Mouse (Mus musculus) cerebellum, adult 11 months (tissue): ENCODE data around the gene Blm.

Source experiments
- DNase-seq: peaks from one replicate; pipeline ENCODE4 v3.0.0; 2022

The Blm gene

GRCm38 (mm10) chr7:80436571-80436970, 98.3 kb downstream of the Blm start:
- no peak for DNase-seq

GRCm38 (mm10) chr7:80435594-80435993, 99.3 kb downstream of the Blm start:
- DNase-seq, result no peak

- no peak for DNase-seq
These were observed 105.3 kb downstream of the Blm start for GRCm38 (mm10) chr7:80429661-80430060.

GRCm38 (mm10) chr7:80427730-80428129, 107.2 kb downstream of the Blm start:
- DNase-seq, result no peak

- DNase-seq, result no peak
These were observed 108.6 kb downstream of the Blm start for GRCm38 (mm10) chr7:80426363-80426762.

GRCm38 (mm10) chr7:80424722-80425121, 110.2 kb downstream of the Blm start:
- DNase-seq, result no peak

GRCm38 (mm10) chr7:80422759-80423480, 112.0 kb downstream of the Blm start:
- peak; percentile 57 for DNase-seq

GRCm38 (mm10) chr7:80421576-80421975, 113.3 kb downstream of the Blm start:
- no peak for DNase-seq

- no peak for DNase-seq
These were observed 114.3 kb downstream of the Blm start for GRCm38 (mm10) chr7:80420586-80420985.

GRCm38 (mm10) chr7:80419278-80419677, 115.6 kb downstream of the Blm start:
- no peak for DNase-seq

GRCm38 (mm10) chr7:80418036-80418435, 116.9 kb downstream of the Blm start:
- no peak for DNase-seq

- no peak for DNase-seq
These were observed 117.3 kb downstream of the Blm start for GRCm38 (mm10) chr7:80417601-80418000.

- no peak for DNase-seq
These were observed 118.0 kb downstream of the Blm start for GRCm38 (mm10) chr7:80416969-80417368.

GRCm38 (mm10) chr7:80414303-80414855, 120.5 kb downstream of the Blm start:
- no peak for DNase-seq

GRCm38 (mm10) chr7:80413512-80414302, 121.2 kb downstream of the Blm start:
- DNase-seq, result no peak

GRCm38 (mm10) chr7:80412781-80413180, 122.1 kb downstream of the Blm start:
- DNase-seq, result no peak

GRCm38 (mm10) chr7:80412279-80412678, 122.6 kb downstream of the Blm start:
- DNase-seq, result no peak

GRCm38 (mm10) chr7:80410380-80410779, 124.5 kb downstream of the Blm start:
- no peak for DNase-seq

- DNase-seq, result no peak
These were observed 127.2 kb downstream of the Blm start for GRCm38 (mm10) chr7:80407712-80408111.

- no peak for DNase-seq
These were observed 128.7 kb downstream of the Blm start for GRCm38 (mm10) chr7:80406186-80406585.

- no peak for DNase-seq
These were observed 129.7 kb downstream of the Blm start, which contains the start of gene Furin for GRCm38 (mm10) chr7:80405188-80405695. TSS of gene Furin (minus strand) at chr7:80405436.
